Mouse (Mus musculus): ENCODE data around the gene Cbr4.

DNA sequence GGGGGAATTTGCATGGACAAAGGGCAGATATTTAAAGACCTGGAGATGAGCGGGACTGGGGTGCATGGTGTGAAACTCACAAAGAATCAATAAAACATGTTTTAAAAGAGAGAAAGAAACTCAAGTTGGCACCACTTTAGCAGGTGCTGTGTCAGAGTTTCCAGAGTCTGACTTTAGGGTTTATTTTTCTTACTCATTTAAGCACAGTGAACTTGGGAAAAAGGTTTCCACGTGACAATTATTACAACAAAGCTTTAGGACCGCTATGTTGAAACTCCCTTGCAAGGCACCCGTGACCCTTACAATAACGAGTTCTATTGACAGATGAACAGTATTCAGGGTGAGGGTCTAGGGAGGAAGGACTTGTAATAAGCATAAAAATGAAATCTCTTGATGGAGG is 25.3 kb upstream of the Cbr4 start:
- TF ChIP-seq POLR2A (IDR thresholded peaks at IDR 0.05; ENCODE audit: borderline replicate concordance, low read depth, low read length) (no peak), CTCF (IDR thresholded peaks at IDR 0.05; ENCODE audit: low read depth, low read length) (no peak)
